Mouse (Mus musculus) CH12.LX (cell line): ENCODE results near the gene Ssxa1. TPM values are rescaled to one million over a fixed set of nuclear protein-coding genes. Genes with fewer than 3 reads are reported as not detected.

Experiments
- DNase-seq: peaks from one replicate; pipeline ENCODE4 v3.0.0-alpha.2; 2013; ENCODE audit errors: extremely low read depth
- H3K27ac ChIP-seq: 2 replicates; pipeline ENCODE4 v1.5.1; 2012; ENCODE audit warnings: low read depth, mild to moderate bottlenecking, control low read depth, moderate library complexity; ENCODE audit not compliant: insufficient read depth
- H3K27me3 ChIP-seq: replicated peaks from 2 replicates; pipeline ENCODE3; 2012; ENCODE audit warnings: inconsistent platforms
- H3K36me3 ChIP-seq, 2 experiments: replicated peaks in 1 of 2; 2 replicates each; pipeline versions ENCODE3 to v1.6.1; 2012; ENCODE audit warnings: inconsistent platforms in 1 of 2, low read length in 1 of 2, mild to moderate bottlenecking in 1 of 2, mixed read lengths in 1 of 2, moderate library complexity in 1 of 2; ENCODE audit not compliant: control insufficient read depth in 1 of 2, insufficient read depth in 1 of 2
- H3K4me1 ChIP-seq, 2 experiments: 2 replicates each; pipeline ENCODE4 v1.6.1; 2012; ENCODE audit warnings: inconsistent platforms in 1 of 2, moderate library complexity in 1 of 2; ENCODE audit not compliant: insufficient read depth in 2 of 2, control insufficient read depth in 1 of 2
- H3K4me2 ChIP-seq: 2 replicates; pipeline ENCODE4 v1.6.1; 2012; ENCODE audit warnings: low read depth, mild to moderate bottlenecking, control low read depth; ENCODE audit not compliant: poor library complexity, insufficient read depth, severe bottlenecking
- H3K4me3 ChIP-seq, 3 experiments: fragments of 150-350 bp in 1 of 3; sonication (generic) in 1 of 3; replicated peaks in 1 of 3; 2 replicates each; pipeline versions ENCODE3 to v1.5.1; 2011 to 2012; ENCODE audit warnings: low read depth in 2 of 3, low read length in 2 of 3, mild to moderate bottlenecking in 2 of 3, moderate library complexity in 2 of 3, control low read depth in 1 of 3, improper control_type of control experiment in 1 of 3, inconsistent platforms in 1 of 3, mixed read lengths in 1 of 3; ENCODE audit not compliant: poor library complexity in 1 of 3
- H3K79me2 ChIP-seq: replicated peaks from 2 replicates; pipeline ENCODE4 v1.6.1; 2012; ENCODE audit warnings: mild to moderate bottlenecking, moderate library complexity; ENCODE audit not compliant: control insufficient read depth, poor library complexity, insufficient read depth, severe bottlenecking; ENCODE audit errors: extremely low read depth
- H3K9ac ChIP-seq: 2 replicates; pipeline ENCODE4 v1.6.1; 2012; ENCODE audit warnings: low read depth, mild to moderate bottlenecking, control low read depth, moderate library complexity; ENCODE audit not compliant: insufficient read depth
- H3K9me3 ChIP-seq: replicated peaks from 2 replicates; pipeline ENCODE3; 2012; ENCODE audit warnings: low read length, inconsistent platforms, mixed read lengths
- BHLHE40 ChIP-seq: IDR thresholded peaks from 2 replicates; pipeline ENCODE4 v1.6.1; 2011; ENCODE audit warnings: mild to moderate bottlenecking, low read depth, low read length, improper control_type of control experiment
- CHD1 ChIP-seq: IDR thresholded peaks from 2 replicates; pipeline ENCODE4 v1.6.1; 2012; ENCODE audit warnings: low read depth, low read length, improper control_type of control experiment, inconsistent platforms
- E2F4 ChIP-seq: IDR thresholded peaks from 2 replicates; pipeline ENCODE4 v1.6.1; 2011; ENCODE audit warnings: low read depth, low read length, improper control_type of control experiment; ENCODE audit not compliant: insufficient replicate concordance
- EP300 ChIP-seq: IDR thresholded peaks from 2 replicates; pipeline ENCODE4 v1.6.1; 2011; ENCODE audit warnings: low read length, improper control_type of control experiment
- ETS1 ChIP-seq: conservative IDR thresholded peaks from 2 replicates; pipeline ENCODE4 v1.6.1; 2012; ENCODE audit warnings: low read depth, mild to moderate bottlenecking, inconsistent platforms, low read length, improper control_type of control experiment, moderate library complexity
- GABPA ChIP-seq: IDR thresholded peaks from 2 replicates; pipeline ENCODE4 v1.6.1; 2012; ENCODE audit warnings: low read depth, low read length, improper control_type of control experiment, inconsistent platforms; ENCODE audit not compliant: insufficient replicate concordance
- HCFC1 ChIP-seq: IDR thresholded peaks from 2 replicates; pipeline ENCODE4 v1.6.1; 2012; ENCODE audit warnings: low read depth, mild to moderate bottlenecking, inconsistent platforms, low read length, improper control_type of control experiment
- IRF4 ChIP-seq: IDR thresholded peaks from 2 replicates; pipeline ENCODE4 v1.6.1; 2014; ENCODE audit warnings: low read depth, mild to moderate bottlenecking, inconsistent platforms, low read length, improper control_type of control experiment
- JUN ChIP-seq: IDR thresholded peaks from 2 replicates; pipeline ENCODE4 v1.6.1; 2011; ENCODE audit warnings: low read depth, mild to moderate bottlenecking, low read length, improper control_type of control experiment, moderate library complexity; ENCODE audit not compliant: insufficient read depth
- JUND ChIP-seq: conservative IDR thresholded peaks from 2 replicates; pipeline ENCODE4 v1.6.1; 2011; ENCODE audit warnings: low read depth, low read length, improper control_type of control experiment
- KAT2A ChIP-seq: IDR thresholded peaks from 2 replicates; pipeline ENCODE4 v1.6.1; 2012; ENCODE audit warnings: low read length, improper control_type of control experiment, inconsistent platforms; ENCODE audit not compliant: insufficient replicate concordance
- MAFK ChIP-seq: IDR thresholded peaks from 2 replicates; pipeline ENCODE4 v1.6.1; 2011; ENCODE audit warnings: low read length, improper control_type of control experiment; ENCODE audit not compliant: insufficient replicate concordance
- MAX ChIP-seq: IDR thresholded peaks from 2 replicates; pipeline ENCODE4 v1.6.1; 2011; ENCODE audit warnings: low read length, improper control_type of control experiment
- MAZ ChIP-seq: IDR thresholded peaks from 2 replicates; pipeline ENCODE4 v1.6.1; 2012; ENCODE audit warnings: low read depth, mild to moderate bottlenecking, inconsistent platforms, low read length, improper control_type of control experiment, moderate library complexity
- MEF2A ChIP-seq: IDR thresholded peaks from 2 replicates; pipeline ENCODE4 v1.6.1; 2014; ENCODE audit warnings: low read depth, mild to moderate bottlenecking, inconsistent platforms, low read length, improper control_type of control experiment, borderline replicate concordance
- MXI1 ChIP-seq: IDR thresholded peaks from 2 replicates; pipeline ENCODE4 v1.6.1; 2011; ENCODE audit warnings: mild to moderate bottlenecking, low read depth, low read length, improper control_type of control experiment
- MYC ChIP-seq: IDR thresholded peaks from 2 replicates; pipeline ENCODE4 v1.6.1; 2011; ENCODE audit warnings: low read depth, mild to moderate bottlenecking, improper control_type of control experiment, low read length
- PAX5 ChIP-seq: IDR thresholded peaks from 2 replicates; pipeline ENCODE4 v1.6.1; 2012; ENCODE audit warnings: low read length, inconsistent platforms, mixed read lengths
- POLR2A ChIP-seq: IDR thresholded peaks from 2 replicates; pipeline ENCODE4 v1.6.1; 2011; ENCODE audit warnings: low read depth, mild to moderate bottlenecking, improper control_type of control experiment, low read length
- POLR2AphosphoS2 ChIP-seq: IDR thresholded peaks from 2 replicates; pipeline ENCODE4 v1.6.1; 2011; ENCODE audit warnings: low read depth, low read length, improper control_type of control experiment
- RAD21 ChIP-seq: IDR thresholded peaks from 2 replicates; pipeline ENCODE4 v1.6.1; 2011; ENCODE audit warnings: low read depth, mild to moderate bottlenecking, low read length, improper control_type of control experiment, moderate library complexity
- RCOR1 ChIP-seq: conservative IDR thresholded peaks from 2 replicates; pipeline ENCODE4 v1.6.1; 2012; ENCODE audit warnings: low read depth, mild to moderate bottlenecking, inconsistent platforms, low read length, improper control_type of control experiment
- SMC3 ChIP-seq: IDR thresholded peaks from 2 replicates; pipeline ENCODE4 v1.6.1; 2011; ENCODE audit warnings: low read depth, low read length, improper control_type of control experiment
- TCF12 ChIP-seq: IDR thresholded peaks from 2 replicates; pipeline ENCODE4 v1.6.1; 2014; ENCODE audit warnings: low read depth, mild to moderate bottlenecking, inconsistent platforms, low read length, improper control_type of control experiment
- UBTF ChIP-seq: IDR thresholded peaks from 2 replicates; pipeline ENCODE4 v1.6.1; 2012; ENCODE audit warnings: low read depth, mild to moderate bottlenecking, inconsistent platforms, low read length, improper control_type of control experiment, moderate library complexity
- USF1 ChIP-seq: IDR thresholded peaks from 2 replicates; pipeline ENCODE4 v1.6.1; 2014; ENCODE audit warnings: low read depth, mild to moderate bottlenecking, inconsistent platforms, low read length, improper control_type of control experiment
- USF2 ChIP-seq: conservative IDR thresholded peaks from 2 replicates; pipeline ENCODE4 v1.6.1; 2011; ENCODE audit warnings: low read depth, low read length, improper control_type of control experiment
- ZKSCAN1 ChIP-seq: IDR thresholded peaks from 2 replicates; pipeline ENCODE4 v1.6.1; 2012; ENCODE audit warnings: low read depth, inconsistent platforms, low read length, improper control_type of control experiment, borderline replicate concordance
- ZMIZ1 ChIP-seq: IDR thresholded peaks from 2 replicates; pipeline ENCODE4 v1.6.1; 2012; ENCODE audit warnings: low read depth, mild to moderate bottlenecking, inconsistent platforms, low read length, improper control_type of control experiment
- ZNF384 ChIP-seq: IDR thresholded peaks from 2 replicates; pipeline ENCODE4 v1.6.1; 2012; ENCODE audit warnings: low read depth, low read length, improper control_type of control experiment, inconsistent platforms
- dilution Hi-C: fragments of 300-500 bp; cut with MboI; formaldehyde crosslinking; loops from 2 replicates; pipeline ENCODE4 v1.14.3; 2020; ENCODE audit warnings: low sequenced_read_pairs; ENCODE audit not compliant: extremely low pct_unique_long_range_greater_than_20kb, extremely low pct_ligation_motif_present
- in situ Hi-C: fragments of 300-500 bp; cut with MboI; formaldehyde crosslinking; loops from 3 replicates; pipeline ENCODE4 v1.14.3; 2019; ENCODE audit warnings: low sequenced_read_pairs, low pct_ligation_motif_present, low pct_unique_long_range_greater_than_20kb, mixed read lengths
- polyA plus RNA-seq: library from polyadenylated mRNA; unstranded; fragments of >175 nt; gene quantifications from 2 replicates; pipeline ENCODE4 v1.2.1, GENCODE M21; 2012; ENCODE audit warnings: low read depth; ENCODE audit not compliant: insufficient read length
- total RNA-seq, 2 experiments: library from RNA; depleted of rRNA; stranded (reverse); fragments of 300-350 nt in 1 of 2; fragments of >200 nt in 1 of 2; gene quantifications; 2 replicates each; pipeline ENCODE4 v1.2.3; 2012 to 2014

Ssxa1 gene
- total and polyA plus RNA-seq, 3 experiments = not detected

- no peaks in the 10 kb centered on the region; a peak in 1 of 4 replicates for H3K4me1 ChIP-seq
- DNase-seq = no peak
- TF ChIP-seq HCFC1 = no peak
- TF ChIP-seq POLR2AphosphoS2 = no peak
- no peak for TF ChIP-seq POLR2A
- no peak for TF ChIP-seq UBTF
- TF ChIP-seq E2F4 = no peak
- no peak for TF ChIP-seq JUND
- TF ChIP-seq EP300 = no peak
- no peak for TF ChIP-seq MYC
- TF ChIP-seq, all 38 proteins: peak for 0
- Histone ChIP-seq H3K9ac (peak overlapping the region; percentile 53; the same call in 1 of the 2 replicates), H3K9me3 (no peaks in the 10 kb centered on the region), H3K36me3 (no peaks in the 10 kb centered on the region), H3K4me3 (peak overlapping the region; percentile 51 to 60 (median 57)), H3K79me2 (no peaks in the 10 kb centered on the region), H3K27me3 (no peaks in the 10 kb centered on the region), H3K4me2 (peak overlapping the region; percentile 59), H3K27ac (no peak overlapping the region)
- dilution Hi-C loops = no loop called here
- in situ Hi-C loops = no loop called here
These were observed 27.0 kb upstream of the Ssxa1 start for GRCm38 (mm10) chrX:21088645-21088982.

GRCm38 (mm10) chrX:21088983-21089866 is 26.4 kb upstream of the Ssxa1 start, which contains the start of gene Zfp300:
Gene Zfp300, minus strand, starts transcription at chrX:21089527.
- in situ Hi-C loops (no loop called here), dilution Hi-C loops (no loop called here)
- no peak within 1 kb of the TSS for H3K27ac ChIP-seq
- H3K27me3 ChIP-seq = no peaks in the 10 kb centered on the region
- no peaks in the 10 kb centered on the region; a peak in 1 of 4 replicates for H3K4me1 ChIP-seq
- H3K36me3 ChIP-seq = no peaks in the 10 kb centered on the region
- H3K4me3 ChIP-seq = peak within 1 kb of the TSS; percentile 51 to 60 (median 57)
- DNase-seq = peak; percentile 50
- no peaks in the 10 kb centered on the region for H3K79me2 ChIP-seq
- H3K9ac ChIP-seq = peak within 1 kb of the TSS; percentile 71
- H3K9me3 ChIP-seq = no peaks in the 10 kb centered on the region
- H3K4me2 ChIP-seq = peak within 1 kb of the TSS; percentile 91
- TF ChIP-seq MAFK = peak; percentile 76; the same call in 1 of the 2 replicates
- TF ChIP-seq JUN = no peak
- TF ChIP-seq MYC = no peak
- TF ChIP-seq ZNF384 = peak; percentile 14; the same call in 1 of the 2 replicates
- TF ChIP-seq UBTF = no peak
- no peak for TF ChIP-seq ZKSCAN1
- no peak for TF ChIP-seq BHLHE40
- no peak for TF ChIP-seq USF1
- TF ChIP-seq ETS1 = no peak
- no peak for TF ChIP-seq HCFC1
- TF ChIP-seq IRF4 = no peak
- 0 out of 2 replicates have a peak, but pooled peaks have one; percentile 42 for TF ChIP-seq E2F4
- no peak for TF ChIP-seq SMC3
- TF ChIP-seq MXI1 = no peak; the same call in 1 of the 2 replicates
- TF ChIP-seq POLR2A = peak; percentile 49
- TF ChIP-seq TCF12 = no peak
- TF ChIP-seq MAZ = no peak
- no peak for TF ChIP-seq CHD1
- no peak for TF ChIP-seq RAD21
- no peak for TF ChIP-seq MEF2A
- no peak for TF ChIP-seq ZMIZ1
- no peak for TF ChIP-seq MAX
- TF ChIP-seq KAT2A = no peak
- no peak for TF ChIP-seq JUND
- no peak for TF ChIP-seq GABPA
- TF ChIP-seq USF2 = no peak
- no peak for TF ChIP-seq PAX5
- TF ChIP-seq EP300 = no peak
- no peak for TF ChIP-seq RCOR1
